Mouse (Mus musculus): Measurements from ENCODE around the gene Padi1. TPM values are rescaled to one million over a fixed set of nuclear protein-coding genes. Genes with fewer than 3 reads are reported as not detected.

The Padi1 gene
- polyA plus RNA-seq, 1 experiment from 2014 or later, result 0.08 TPM

DNA sequence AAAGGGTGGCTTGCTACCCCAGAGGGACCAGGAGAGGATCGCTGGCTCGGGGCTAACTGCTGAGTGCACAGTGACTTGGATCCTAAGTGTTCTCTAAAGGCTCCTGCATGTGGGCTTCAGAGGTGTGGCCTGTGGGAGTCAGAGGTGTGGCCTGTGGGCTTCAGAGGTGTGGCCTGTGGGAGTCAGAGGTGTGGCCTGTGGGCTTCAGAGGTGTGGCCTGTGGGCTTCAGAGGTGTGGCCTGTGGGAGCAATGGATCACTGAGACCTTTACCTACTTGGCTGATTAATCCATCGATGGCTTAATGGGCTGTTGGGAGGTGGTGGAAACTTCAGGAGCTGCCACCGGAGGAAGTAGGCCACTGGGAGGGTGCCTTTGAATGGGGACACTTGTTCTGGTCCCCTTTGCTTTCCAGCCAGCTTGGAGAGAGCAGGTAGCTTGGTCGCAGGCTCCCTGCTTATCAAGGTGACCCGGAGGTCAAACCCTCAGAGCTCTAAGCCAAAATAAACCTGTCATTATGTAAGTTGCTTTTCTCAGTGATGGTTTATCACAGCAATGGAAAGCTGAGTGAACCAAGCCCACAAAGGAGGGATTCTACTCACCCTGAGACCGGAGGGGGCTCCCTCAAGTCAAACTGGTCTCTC is 14.7 kb upstream of the Padi1 start:
- no peak for ATAC-seq (ENCODE audit: low FRiP score)
- Histone ChIP-seq H3K36me3 (no peaks in the 10 kb centered on the region), H3K4me2 (no peak overlapping the region), H3K27ac (replicated peaks) (no peak overlapping the region), H3K27me3 (replicated peaks) (no peaks in the 10 kb centered on the region), H3K4me3 (replicated peaks) (no peak overlapping the region), H3K4me1 (no peaks in the 10 kb centered on the region), H3K9me3 (replicated peaks) (no peaks in the 10 kb centered on the region), H3K9ac (replicated peaks) (no peak overlapping the region)
- 60% methylated on average over 7 of the region's 7 CpGs for WGBS

- Histone ChIP-seq H3K9me3 (replicated peaks) (no peaks in the 10 kb centered on the region), H3K9ac (replicated peaks) (no peak overlapping the region), H3K4me1 (no peaks in the 10 kb centered on the region), H3K27me3 (replicated peaks) (no peaks in the 10 kb centered on the region), H3K36me3 (no peaks in the 10 kb centered on the region), H3K4me3 (replicated peaks) (no peak overlapping the region), H3K27ac (replicated peaks) (no peak overlapping the region), H3K4me2 (no peak overlapping the region)
- ATAC-seq (ENCODE audit: low FRiP score), result no peak
- WGBS, result 86% methylated on average over 11 of the region's 11 CpGs
Measured at GRCm38 (mm10) chr4:140859291-140859690, 13.7 kb upstream of the Padi1 start.

GRCm38 (mm10) chr4:140857813-140858212 is 12.2 kb upstream of the Padi1 start:
- 83% methylated on average over 7 of the region's 7 CpGs for WGBS
- H3K36me3 ChIP-seq, result no peaks in the 10 kb centered on the region
- no peaks in the 10 kb centered on the region for H3K4me1 ChIP-seq
- H3K27ac ChIP-seq (replicated peaks), result no peak overlapping the region
- no peaks in the 10 kb centered on the region for H3K27me3 ChIP-seq (replicated peaks)
- no peak overlapping the region for H3K4me3 ChIP-seq (replicated peaks)
- no peaks in the 10 kb centered on the region for H3K9me3 ChIP-seq (replicated peaks)
- H3K9ac ChIP-seq (replicated peaks), result no peak overlapping the region
- H3K4me2 ChIP-seq, result no peak overlapping the region
- ATAC-seq (ENCODE audit: low FRiP score), result no peak

- no peaks in the 10 kb centered on the region for H3K4me1 ChIP-seq
- no peak for ATAC-seq (ENCODE audit: low FRiP score)
Measured at GRCm38 (mm10) chr4:140857041-140857440, 11.5 kb upstream of the Padi1 start.

GRCm38 (mm10) chr4:140855151-140855550 is 9.6 kb upstream of the Padi1 start:
- WGBS, result 92% methylated on average over 10 of the region's 10 CpGs
- no peaks in the 10 kb centered on the region for H3K4me1 ChIP-seq
- H3K9ac ChIP-seq (replicated peaks), result no peak overlapping the region
- no peak overlapping the region for H3K4me3 ChIP-seq (replicated peaks)
- H3K27ac ChIP-seq (replicated peaks), result no peak overlapping the region
- H3K4me2 ChIP-seq, result no peak overlapping the region
- no peak for ATAC-seq (ENCODE audit: low FRiP score)
- no peaks in the 10 kb centered on the region for H3K9me3 ChIP-seq (replicated peaks)
- H3K36me3 ChIP-seq, result no peaks in the 10 kb centered on the region
- no peaks in the 10 kb centered on the region for H3K27me3 ChIP-seq (replicated peaks)

More at GRCm38 (mm10) chr4:140857041-140857440, 11.5 kb upstream of the Padi1 start:
- Histone ChIP-seq H3K4me3 (replicated peaks) (no peak overlapping the region), H3K9ac (replicated peaks) (no peak overlapping the region), H3K27ac (replicated peaks) (no peak overlapping the region), H3K4me2 (no peak overlapping the region), H3K27me3 (replicated peaks) (no peaks in the 10 kb centered on the region), H3K36me3 (no peaks in the 10 kb centered on the region), H3K9me3 (replicated peaks) (no peaks in the 10 kb centered on the region)
- WGBS, result 78% methylated on average over 5 of the region's 5 CpGs

GRCm38 (mm10) chr4:140854455-140854864 is 8.9 kb upstream of the Padi1 start:
- 68% methylated on average over 10 of the region's 10 CpGs for WGBS
- no peaks in the 10 kb centered on the region for H3K36me3 ChIP-seq
- H3K4me1 ChIP-seq, result no peaks in the 10 kb centered on the region

GRCm38 (mm10) chr4:140853626-140854025 is 8.0 kb upstream of the Padi1 start:
- Histone ChIP-seq H3K4me1 (no peaks in the 10 kb centered on the region), H3K27ac (replicated peaks) (no peak overlapping the region), H3K4me2 (no peak overlapping the region), H3K4me3 (replicated peaks) (no peak overlapping the region), H3K27me3 (replicated peaks) (no peaks in the 10 kb centered on the region), H3K9ac (replicated peaks) (no peak overlapping the region), H3K36me3 (no peaks in the 10 kb centered on the region), H3K9me3 (replicated peaks) (no peaks in the 10 kb centered on the region)
- no peak for ATAC-seq (ENCODE audit: low FRiP score)
- WGBS, result 60% methylated on average over 8 of the region's 8 CpGs

More at GRCm38 (mm10) chr4:140854455-140854864, 8.9 kb upstream of the Padi1 start:
- no peaks in the 10 kb centered on the region for H3K27me3 ChIP-seq (replicated peaks)
- H3K9ac ChIP-seq (replicated peaks), result no peak overlapping the region
- H3K4me2 ChIP-seq, result no peak overlapping the region
- no peak for ATAC-seq (ENCODE audit: low FRiP score)
- H3K4me3 ChIP-seq (replicated peaks), result no peak overlapping the region
- H3K27ac ChIP-seq (replicated peaks), result no peak overlapping the region
- no peaks in the 10 kb centered on the region for H3K9me3 ChIP-seq (replicated peaks)

DNA sequence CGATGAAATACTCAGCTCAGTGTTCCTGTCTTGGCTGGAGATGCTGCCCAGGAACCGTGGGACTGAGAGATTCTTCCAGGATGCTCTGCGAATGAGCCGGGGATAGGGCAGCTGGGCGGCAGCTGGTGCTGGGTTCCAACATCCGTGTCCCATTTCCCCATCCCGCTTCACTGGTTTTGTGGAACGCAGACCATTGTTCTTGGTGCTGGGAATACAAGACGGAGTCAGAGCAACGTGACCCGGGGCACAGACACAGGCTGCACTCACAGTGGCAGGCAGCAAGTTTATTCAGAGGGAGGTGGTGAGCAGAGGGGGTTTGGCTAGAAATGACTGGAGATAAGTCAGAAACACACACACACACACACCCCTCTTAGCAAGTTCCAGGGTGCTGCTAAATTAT is 3.7 kb upstream of the Padi1 start:
- Histone ChIP-seq H3K4me2 (no peak overlapping the region), H3K9ac (replicated peaks) (no peak overlapping the region), H3K36me3 (no peaks in the 10 kb centered on the region), H3K4me3 (replicated peaks) (no peak overlapping the region), H3K9me3 (replicated peaks) (no peaks in the 10 kb centered on the region), H3K4me1 (peaks cover 3% of the 10 kb centered on the region; the same call in 1 of the 2 replicates), H3K27ac (replicated peaks) (no peak overlapping the region), H3K27me3 (replicated peaks) (no peaks in the 10 kb centered on the region)
- ATAC-seq (ENCODE audit: low FRiP score), result no peak
- 55% methylated on average over 11 of the region's 11 CpGs for WGBS

GRCm38 (mm10) chr4:140844991-140845390 is 587 bp downstream of the Padi1 start:
- ATAC-seq (ENCODE audit: low FRiP score), result no peak
- Histone ChIP-seq H3K4me2 (no peak overlapping the region), H3K27me3 (replicated peaks) (no peaks in the 10 kb centered on the region), H3K4me1 (peaks cover 3% of the 10 kb centered on the region; the same call in 1 of the 2 replicates), H3K36me3 (no peaks in the 10 kb centered on the region), H3K9me3 (replicated peaks) (no peaks in the 10 kb centered on the region), H3K27ac (replicated peaks) (no peak overlapping the region), H3K4me3 (replicated peaks) (no peak overlapping the region), H3K9ac (replicated peaks) (no peak overlapping the region)
- 84% methylated on average over 4 of the region's 4 CpGs for WGBS

GRCm38 (mm10) chr4:140843670-140844280 is 1.8 kb downstream of the Padi1 start:
- Histone ChIP-seq H3K36me3 (no peaks in the 10 kb centered on the region), H3K4me1 (peaks cover 3% of the 10 kb centered on the region; the same call in 1 of the 2 replicates), H3K4me2 (no peak overlapping the region), H3K27ac (replicated peaks) (no peak overlapping the region), H3K4me3 (replicated peaks) (no peak overlapping the region), H3K27me3 (replicated peaks) (no peaks in the 10 kb centered on the region), H3K9me3 (replicated peaks) (no peaks in the 10 kb centered on the region), H3K9ac (replicated peaks) (no peak overlapping the region)
- WGBS, result 37% methylated on average over 15 of the region's 15 CpGs
- ATAC-seq (ENCODE audit: low FRiP score), result no peak

DNA sequence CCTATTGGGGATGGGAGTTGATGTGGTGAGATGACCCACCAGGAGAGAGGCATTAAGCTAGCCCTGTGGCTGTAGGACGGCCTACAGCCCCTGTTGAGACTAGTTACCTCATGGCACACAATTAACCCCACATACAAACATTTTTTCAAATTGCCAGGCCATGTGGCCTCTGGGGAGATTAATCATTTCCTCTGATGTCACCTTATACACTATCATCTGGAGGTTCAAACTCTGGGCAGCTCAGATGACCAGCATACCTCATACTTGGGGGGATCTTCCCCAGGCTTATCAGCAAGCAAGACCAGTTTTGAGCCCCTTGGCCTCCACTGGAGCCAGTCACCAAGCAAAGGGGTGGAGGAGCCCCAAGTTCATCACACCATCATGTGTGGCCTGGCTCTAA is 2.7 kb downstream of the Padi1 start:
- no peak overlapping the region for H3K4me3 ChIP-seq (replicated peaks)
- no peak overlapping the region for H3K4me2 ChIP-seq
- H3K36me3 ChIP-seq, result no peaks in the 10 kb centered on the region
- ATAC-seq (ENCODE audit: low FRiP score), result no peak
- H3K27ac ChIP-seq (replicated peaks), result no peak overlapping the region
- H3K27me3 ChIP-seq (replicated peaks), result no peaks in the 10 kb centered on the region
- peaks cover 3% of the 10 kb centered on the region; the same call in 1 of the 2 replicates for H3K4me1 ChIP-seq
- no peak overlapping the region for H3K9ac ChIP-seq (replicated peaks)
- WGBS, result 73% methylated on average over 1 of the region's 1 CpGs
- no peaks in the 10 kb centered on the region for H3K9me3 ChIP-seq (replicated peaks)

GRCm38 (mm10) chr4:140837879-140838278 is 7.7 kb downstream of the Padi1 start:
- Histone ChIP-seq H3K4me3 (replicated peaks) (no peak overlapping the region), H3K27ac (replicated peaks) (no peak overlapping the region), H3K9me3 (replicated peaks) (no peaks in the 10 kb centered on the region), H3K27me3 (replicated peaks) (no peaks in the 10 kb centered on the region), H3K4me2 (no peak overlapping the region), H3K9ac (replicated peaks) (no peak overlapping the region), H3K4me1 (peaks cover 38% of the 10 kb centered on the region), H3K36me3 (no peaks in the 10 kb centered on the region)
- WGBS, result 27% methylated on average over 8 of the region's 8 CpGs
- ATAC-seq (ENCODE audit: low FRiP score), result no peak

Data from neural tube, embryonic 15.5 days (tissue).